ENCODE assay signal across 10 mouse cellular contexts in the genomic region with DNA sequence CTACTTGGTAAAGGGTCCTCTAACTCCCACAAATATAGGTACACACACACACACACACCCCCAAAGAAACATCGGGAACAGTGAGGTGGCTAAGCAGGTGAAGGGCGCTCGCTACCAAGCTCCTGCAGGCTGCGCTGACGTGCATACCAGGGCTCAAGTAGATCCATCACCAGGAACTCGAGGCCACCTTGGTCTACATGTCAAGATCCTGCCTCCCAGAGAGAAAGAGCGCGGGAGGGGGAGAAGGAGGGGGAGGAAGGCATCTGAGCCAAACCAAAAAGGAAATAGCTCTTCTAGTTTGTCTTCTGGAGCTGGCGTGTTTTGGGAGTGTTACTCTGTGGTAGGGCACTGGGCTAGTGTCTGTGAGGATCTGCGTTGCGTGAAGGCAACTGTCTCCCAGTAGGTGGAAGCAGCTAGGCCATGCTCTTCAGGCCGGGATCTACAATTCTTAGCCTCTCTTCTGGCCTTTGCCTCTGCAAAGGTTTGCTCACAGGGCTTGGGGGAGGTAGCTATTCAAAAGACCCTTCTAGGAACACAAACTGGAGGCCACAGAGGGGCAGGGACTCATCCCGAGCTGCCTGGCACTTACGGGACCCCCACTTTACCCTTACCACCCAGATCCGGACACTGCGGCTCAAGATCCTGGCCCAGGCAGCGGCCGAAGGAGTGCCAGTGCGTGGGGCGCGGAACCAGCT. TPM values are rescaled to one million over a fixed set of nuclear protein-coding genes. Genes with fewer than 3 reads are reported as not detected.
DNase-seq lines count a peak whose midpoint lies in the region; ATAC-seq and TF ChIP-seq lines count a peak whose summit lies in the region.
"Had no signal": no experiment of that assay in that cellular context is flagged by ENCODE, and none has a peak within 500 bp of the region (broad histone marks: within the 10 kb centered on the region; RNA-seq: fewer than 3 reads in every experiment).

No protein-coding gene starts in this region.

- TF ChIP-seq POLR2A in kidney, adult 2 months (IDR thresholded peaks at IDR 0.05; ENCODE audit: low read depth, low read length), result no peak

- peak overlapping the region; percentile 30; the same call in 1 of the 2 replicates for H3K9ac ChIP-seq in heart, embryonic 13.5 days
- H3K9ac ChIP-seq in midbrain, embryonic 11.5 days (ENCODE audit: low read length), result no peak overlapping the region
- H3K9ac ChIP-seq in midbrain, embryonic 13.5 days (replicated peaks), result no peak overlapping the region
- H3K9ac ChIP-seq in liver, embryonic 12.5 days, result no peak overlapping the region
- no peak overlapping the region for H3K9ac ChIP-seq in forebrain, embryonic 16.5 days (replicated peaks; ENCODE audit: low read depth, low read length)
- H3K9ac ChIP-seq: hindbrain, embryonic 15.5 days had no signal

- peaks cover 34% of the 10 kb centered on the region for H3K4me1 ChIP-seq in heart, embryonic 13.5 days
- H3K4me1 ChIP-seq in midbrain, embryonic 11.5 days (ENCODE audit: control insufficient read depth, insufficient read depth, low read length), result peaks cover 6% of the 10 kb centered on the region
- peaks cover 10% of the 10 kb centered on the region for H3K4me1 ChIP-seq in midbrain, embryonic 13.5 days (replicated peaks)
- peaks cover 28% of the 10 kb centered on the region for H3K4me1 ChIP-seq in liver, embryonic 12.5 days
- peaks cover 19% of the 10 kb centered on the region; the same call in 1 of the 2 replicates for H3K4me1 ChIP-seq in kidney, adult 2 months (ENCODE audit: control insufficient read depth, insufficient read depth, low read length)
- H3K4me1 ChIP-seq in forebrain, embryonic 16.5 days (replicated peaks; ENCODE audit: control insufficient read depth, insufficient read depth, low read length), result peaks cover 5% of the 10 kb centered on the region; the same call in 1 of the 2 replicates

- H3K4me3 ChIP-seq in heart, embryonic 13.5 days, result peak overlapping the region; percentile 51
- H3K4me3 ChIP-seq in midbrain, embryonic 11.5 days (ENCODE audit: low read depth, low read length), result no peak overlapping the region; the same call in 1 of the 2 replicates
- no peak overlapping the region for H3K4me3 ChIP-seq in midbrain, embryonic 13.5 days (replicated peaks)
- H3K4me3 ChIP-seq in liver, embryonic 12.5 days, result no peak overlapping the region
- no peak overlapping the region for H3K4me3 ChIP-seq in kidney, adult 2 months (ENCODE audit: insufficient read depth, low read depth, low read length)
- no peak overlapping the region for H3K4me3 ChIP-seq in forebrain, embryonic 16.5 days (replicated peaks; ENCODE audit: low read length)

- no peak for TF ChIP-seq CTCF in kidney, adult 2 months (conservative IDR thresholded peaks at IDR 0.05; ENCODE audit: insufficient read depth, insufficient read length, low read depth, low read length)

- H3K9me3 ChIP-seq in heart, embryonic 13.5 days, result no peaks in the 10 kb centered on the region
- H3K9me3 ChIP-seq in midbrain, embryonic 11.5 days (ENCODE audit: control insufficient read depth, low read length), result no peaks in the 10 kb centered on the region
- H3K9me3 ChIP-seq in midbrain, embryonic 13.5 days, result no peaks in the 10 kb centered on the region
- no peaks in the 10 kb centered on the region for H3K9me3 ChIP-seq in liver, embryonic 12.5 days (replicated peaks)
- H3K9me3 ChIP-seq in forebrain, embryonic 16.5 days (ENCODE audit: control insufficient read depth, low read length), result no peaks in the 10 kb centered on the region
- H3K9me3 ChIP-seq: forebrain, embryonic 12.5 days; hindbrain, embryonic 15.5 days had no signal

- peaks cover 33% of the 10 kb centered on the region for H3K36me3 ChIP-seq in heart, embryonic 13.5 days
- H3K36me3 ChIP-seq in midbrain, embryonic 11.5 days (ENCODE audit: control insufficient read depth, insufficient read depth, low read length), result peaks cover 7% of the 10 kb centered on the region
- peaks cover 24% of the 10 kb centered on the region for H3K36me3 ChIP-seq in midbrain, embryonic 13.5 days
- H3K36me3 ChIP-seq in liver, embryonic 12.5 days, result peaks cover 27% of the 10 kb centered on the region
- H3K36me3 ChIP-seq in kidney, adult 2 months (ENCODE audit: control insufficient read depth, insufficient read depth, low read length), result no peaks in the 10 kb centered on the region
- H3K36me3 ChIP-seq in forebrain, embryonic 16.5 days (ENCODE audit: control insufficient read depth, insufficient read depth), result no peaks in the 10 kb centered on the region; the same call in 1 of the 2 replicates

- H3K27ac ChIP-seq in heart, embryonic 13.5 days (replicated peaks), result no peak overlapping the region
- no peak overlapping the region for H3K27ac ChIP-seq in midbrain, embryonic 11.5 days (ENCODE audit: low read depth, low read length)
- H3K27ac ChIP-seq in midbrain, embryonic 13.5 days, result no peak overlapping the region
- no peak overlapping the region for H3K27ac ChIP-seq in liver, embryonic 12.5 days
- no peak overlapping the region for H3K27ac ChIP-seq in kidney, adult 2 months (ENCODE audit: insufficient read depth, low read depth, low read length)
- no peak overlapping the region for H3K27ac ChIP-seq in forebrain, embryonic 16.5 days (ENCODE audit: low read length)
- H3K27ac ChIP-seq: forebrain, embryonic 12.5 days; hindbrain, embryonic 15.5 days had no signal

- DNase-seq in heart, adult 8-10 months (ENCODE audit: low spot score), result no peak
- peak; percentile 73 for DNase-seq in midbrain, embryonic 11.5 days (ENCODE audit: low spot score, missing footprints)
- DNase-seq in urinary bladder, postnatal 10 days (ENCODE audit: low spot score), result no peak
- DNase-seq in kidney, adult 2 months, result no peak

- no peaks in the 10 kb centered on the region for H3K27me3 ChIP-seq in heart, embryonic 13.5 days (replicated peaks)
- peaks cover 4% of the 10 kb centered on the region; the same call in 1 of the 2 replicates for H3K27me3 ChIP-seq in midbrain, embryonic 11.5 days (ENCODE audit: control insufficient read depth, insufficient read depth, low read length)
- peaks cover 26% of the 10 kb centered on the region for H3K27me3 ChIP-seq in midbrain, embryonic 13.5 days
- no peaks in the 10 kb centered on the region for H3K27me3 ChIP-seq in liver, embryonic 12.5 days (replicated peaks)
- H3K27me3 ChIP-seq in kidney, adult 2 months (replicated peaks; ENCODE audit: control insufficient read depth, insufficient read depth, low read length), result no peaks in the 10 kb centered on the region
- peaks cover 5% of the 10 kb centered on the region; the same call in 1 of the 2 replicates for H3K27me3 ChIP-seq in forebrain, embryonic 16.5 days (replicated peaks; ENCODE audit: control insufficient read depth, insufficient read depth, low read length)

- no peak for ATAC-seq in heart, embryonic 13.5 days (ENCODE audit: extremely low read depth, insufficient number of reproducible peaks, low FRiP score, low TSS enrichment)
- ATAC-seq in midbrain, embryonic 11.5 days (ENCODE audit: low FRiP score), result no peak; the same call in 1 of the 2 replicates
- ATAC-seq in midbrain, embryonic 13.5 days, result no peak
- ATAC-seq in liver, embryonic 12.5 days, result no peak
- no peak for ATAC-seq in forebrain, embryonic 16.5 days

- 74% methylated on average over 21 of the region's 21 CpGs for WGBS in heart, embryonic 13.5 days
- WGBS in midbrain, embryonic 11.5 days, result 86% methylated on average over 21 of the region's 21 CpGs
- WGBS in midbrain, embryonic 13.5 days, result 87% methylated on average over 21 of the region's 21 CpGs
- 81% methylated on average over 21 of the region's 21 CpGs for WGBS in liver, embryonic 12.5 days (ENCODE audit: insufficient replicate concordance)
- WGBS in kidney, adult 2 months, result 81% methylated on average over 21 of the region's 21 CpGs
- WGBS in forebrain, embryonic 16.5 days, result 89% methylated on average over 21 of the region's 21 CpGs

- H3K4me2 ChIP-seq in heart, embryonic 13.5 days, result peak overlapping the region; percentile 81
- H3K4me2 ChIP-seq in midbrain, embryonic 11.5 days, result no peak overlapping the region
- H3K4me2 ChIP-seq in midbrain, embryonic 13.5 days (replicated peaks), result no peak overlapping the region
- H3K4me2 ChIP-seq in liver, embryonic 12.5 days, result peak overlapping the region; percentile 85
- no peak overlapping the region for H3K4me2 ChIP-seq in forebrain, embryonic 16.5 days (ENCODE audit: low read length)

RNA-seq across cellular contexts. Expression of a gene that starts 1.5 kb away (rescaled TPM):
- polyA plus RNA-seq in heart, embryonic 13.5 days (2015; fragmentation: Nextera tagmentation; extraction: Ambion mirVana), result 5.7 and 7.3 TPM in 2 replicates
- total RNA-seq in heart, adult 8-10 months (2022), result 1 to 10 TPM; 1.7 to 3.9 (median 2.6) TPM
- polyA plus RNA-seq in midbrain, embryonic 11.5 days (2014; fragmentation: Nextera tagmentation; extraction: Ambion mirVana), result 2.4 and 2.7 TPM in 2 replicates
- 0.92 and 2.0 TPM in 2 replicates for polyA plus RNA-seq in midbrain, embryonic 13.5 days (2015; fragmentation: Nextera tagmentation; extraction: Ambion mirVana)
- polyA plus RNA-seq in liver, embryonic 12.5 days (2016; fragmentation: Nextera tagmentation; extraction: Ambion mirVana), result 3.0 and 3.9 TPM in 2 replicates
- 4.6 and 7.2 TPM in 2 replicates for polyA plus RNA-seq in kidney, adult 2 months (2012; rRNA removed)
- polyA plus RNA-seq in forebrain, embryonic 16.5 days (2015; fragmentation: Nextera tagmentation; extraction: Ambion mirVana), result 0.65 and 1.5 TPM in 2 replicates

RNA-seq across cellular contexts. Expression of a gene that starts 8.6 kb away (rescaled TPM):
- 107 and 117 TPM in 2 replicates for polyA plus RNA-seq in heart, embryonic 13.5 days (2015; fragmentation: Nextera tagmentation; extraction: Ambion mirVana)
- total RNA-seq in heart, adult 8-10 months (2022), result 10 to 100 TPM; 66.2 to 78.1 (median 70.0) TPM
- 77.1 and 81.5 TPM in 2 replicates for polyA plus RNA-seq in midbrain, embryonic 11.5 days (2014; fragmentation: Nextera tagmentation; extraction: Ambion mirVana)
- 77.0 and 80.8 TPM in 2 replicates for polyA plus RNA-seq in midbrain, embryonic 13.5 days (2015; fragmentation: Nextera tagmentation; extraction: Ambion mirVana)
- polyA plus RNA-seq in liver, embryonic 12.5 days (2016; fragmentation: Nextera tagmentation; extraction: Ambion mirVana), result 59.2 and 64.3 TPM in 2 replicates
- 179 and 207 TPM in 2 replicates for polyA plus RNA-seq in kidney, adult 2 months (2012; rRNA removed)
- polyA plus RNA-seq in forebrain, embryonic 16.5 days (2015; fragmentation: Nextera tagmentation; extraction: Ambion mirVana), result 76.3 and 81.0 TPM in 2 replicates

RNA-seq across cellular contexts. Expression of a gene that starts 14.5 kb away (rescaled TPM):
- 1.6 and 1.7 TPM in 2 replicates for polyA plus RNA-seq in heart, embryonic 13.5 days (2015; fragmentation: Nextera tagmentation; extraction: Ambion mirVana)
- 1 to 10 TPM; 1.5 to 2.3 (median 2.0) TPM for total RNA-seq in heart, adult 8-10 months (2022)
- polyA plus RNA-seq in midbrain, embryonic 11.5 days (2014; fragmentation: Nextera tagmentation; extraction: Ambion mirVana), result 0.22 and 0.43 TPM in 2 replicates
- 0.17 and 0.30 TPM in 2 replicates for polyA plus RNA-seq in midbrain, embryonic 13.5 days (2015; fragmentation: Nextera tagmentation; extraction: Ambion mirVana)
- polyA plus RNA-seq in liver, embryonic 12.5 days (2016; fragmentation: Nextera tagmentation; extraction: Ambion mirVana), result 2.9 and 3.1 TPM in 2 replicates
- polyA plus RNA-seq in kidney, adult 2 months (2012; rRNA removed), result 4.4 and 5.6 TPM in 2 replicates
- polyA plus RNA-seq in forebrain, embryonic 16.5 days (2015; fragmentation: Nextera tagmentation; extraction: Ambion mirVana), result 0.61 and 1.1 TPM in 2 replicates

RNA-seq across cellular contexts. Expression of a gene that starts 32.9 kb away (rescaled TPM):
- polyA plus RNA-seq in heart, embryonic 13.5 days (2015; fragmentation: Nextera tagmentation; extraction: Ambion mirVana), result 0.41 and 0.42 TPM in 2 replicates
- total RNA-seq in heart, adult 8-10 months (2022), result under 1 TPM in 3 of 4 experiments, not detected in 1; 0.24 to 0.34 (median 0.25) TPM
- 0.36 and 1.2 TPM in 2 replicates for polyA plus RNA-seq in midbrain, embryonic 11.5 days (2014; fragmentation: Nextera tagmentation; extraction: Ambion mirVana)
- polyA plus RNA-seq in midbrain, embryonic 13.5 days (2015; fragmentation: Nextera tagmentation; extraction: Ambion mirVana), result 2.0 and 3.3 TPM in 2 replicates
- polyA plus RNA-seq in liver, embryonic 12.5 days (2016; fragmentation: Nextera tagmentation; extraction: Ambion mirVana), result 0.26 and 0.48 TPM in 2 replicates
- 0.86 and 1.1 TPM in 2 replicates for polyA plus RNA-seq in kidney, adult 2 months (2012; rRNA removed)
- polyA plus RNA-seq in forebrain, embryonic 16.5 days (2015; fragmentation: Nextera tagmentation; extraction: Ambion mirVana), result 1.3 and 2.5 TPM in 2 replicates

RNA-seq across cellular contexts. Expression of a gene that starts 34.9 kb away (rescaled TPM):
- 111 and 116 TPM in 2 replicates for polyA plus RNA-seq in heart, embryonic 13.5 days (2015; fragmentation: Nextera tagmentation; extraction: Ambion mirVana)
- 10 to 100 TPM; 47.3 to 54.5 (median 53.2) TPM for total RNA-seq in heart, adult 8-10 months (2022)
- 16.5 and 18.3 TPM in 2 replicates for polyA plus RNA-seq in midbrain, embryonic 11.5 days (2014; fragmentation: Nextera tagmentation; extraction: Ambion mirVana)
- polyA plus RNA-seq in midbrain, embryonic 13.5 days (2015; fragmentation: Nextera tagmentation; extraction: Ambion mirVana), result 26.1 and 28.7 TPM in 2 replicates
- polyA plus RNA-seq in liver, embryonic 12.5 days (2016; fragmentation: Nextera tagmentation; extraction: Ambion mirVana), result 25.9 and 28.4 TPM in 2 replicates
- 421 and 474 TPM in 2 replicates for polyA plus RNA-seq in kidney, adult 2 months (2012; rRNA removed)
- polyA plus RNA-seq in forebrain, embryonic 16.5 days (2015; fragmentation: Nextera tagmentation; extraction: Ambion mirVana), result 39.9 and 50.9 TPM in 2 replicates

Comparison
In these comparisons a context has a peak if more than half of its experiments do, and no peak if none do; other contexts are left out.
1. H3K4me2 ChIP-seq: peak in heart, embryonic 13.5 days (single experiment) and liver, embryonic 12.5 days (single experiment); none in midbrain, embryonic 11.5 days (single experiment), midbrain, embryonic 13.5 days (single experiment) and forebrain, embryonic 16.5 days (single experiment).